Mouse (Mus musculus) left cerebral cortex, postnatal 10 days (tissue): Measurements from ENCODE around the gene Josd2. TPM values are rescaled to one million over a fixed set of nuclear protein-coding genes. Genes with fewer than 3 reads are reported as not detected.

Source experiments
- DNase-seq, 2 experiments: peaks; one replicate each; pipeline ENCODE4 v3.0.0; 2021 to 2022; ENCODE audit warnings: low spot score in 2 of 2, mixed read lengths in 1 of 2; ENCODE audit errors: extremely low spot score in 1 of 2
- intact Hi-C: fragments of 180-260 bp; cut with DNase I; formaldehyde crosslinking; loops from one replicate; pipeline ENCODE4 v1.15.1; 2025
- total RNA-seq, 2 experiments: library from RNA; stranded (reverse); gene quantifications; 2 replicates each; pipeline ENCODE4 v1.2.3; 2021

Gene Josd2
- total RNA-seq, 2 experiments from 2014 or later: 36.3 to 37.4 TPM

DNA sequence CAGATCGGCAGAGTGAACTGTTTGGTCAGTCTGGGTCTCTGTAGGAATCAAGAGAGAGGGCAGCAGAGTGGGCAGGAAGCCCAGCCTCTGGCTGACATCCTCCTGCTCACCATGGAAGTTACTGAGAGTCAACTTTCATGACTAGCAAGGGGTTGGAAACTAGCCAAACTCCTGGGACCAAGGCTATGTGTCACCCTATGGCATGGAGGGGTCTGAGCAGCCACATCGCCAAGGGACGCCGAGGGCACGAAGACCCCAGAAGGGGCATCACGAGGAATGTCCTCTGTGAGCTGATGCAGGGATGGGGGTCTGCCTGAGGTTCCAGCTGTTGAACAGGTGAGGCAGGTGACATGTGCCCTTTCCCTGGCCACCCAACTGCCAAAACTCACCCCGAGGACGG lies 20.8 kb downstream of the Josd2 start:
- DNase-seq: peak in 1 of 2 experiments; percentile 45
- intact Hi-C loops: loop anchor here (5.0 kb wide), 1 partner anchor 121 kb away; no protein-coding TSS in a partner anchor

GRCm38 (mm10) chr7:44490281-44490680 lies 22.5 kb downstream of the Josd2 start:
- intact Hi-C loops: no loop called here
- peak in 1 of 2 experiments; percentile 31 for DNase-seq

GRCm38 (mm10) chr7:44491391-44491790 lies 23.6 kb downstream of the Josd2 start:
- DNase-seq: peak in 1 of 2 experiments; percentile 22
- intact Hi-C loops: no loop called here

DNA sequence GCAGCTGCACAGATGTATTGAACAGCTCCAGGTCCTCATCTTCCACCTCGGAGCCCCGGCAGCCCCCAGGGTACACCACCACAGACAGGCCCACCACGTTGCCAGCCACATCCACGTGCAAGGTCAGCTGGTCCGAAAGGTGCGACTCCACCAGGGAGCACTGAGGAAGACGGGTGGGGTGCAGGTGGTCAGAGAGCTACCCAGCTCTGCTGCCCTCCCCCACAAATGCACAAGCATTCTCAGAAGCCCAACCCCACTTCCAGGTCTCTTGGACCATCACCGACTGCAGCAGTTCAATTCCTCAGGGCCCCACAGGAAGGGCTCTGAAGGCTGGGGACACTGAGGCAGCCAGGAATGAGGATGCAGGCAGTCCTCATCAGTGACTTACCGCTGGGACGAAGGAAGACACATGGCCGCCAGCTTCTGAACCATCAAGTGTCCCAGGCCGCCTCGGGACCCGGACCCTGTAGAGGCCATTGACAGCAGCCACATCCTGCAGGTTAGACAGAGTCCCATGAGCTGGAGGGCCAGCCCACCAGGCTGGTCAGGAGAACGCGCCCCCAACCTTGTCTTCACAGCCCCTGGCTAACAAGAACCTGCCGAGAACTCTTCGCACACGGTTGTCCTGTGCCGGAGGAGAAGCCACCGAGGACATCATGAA lies 24.5 kb downstream of the Josd2 start:
- intact Hi-C loops: no loop called here

GRCm38 (mm10) chr7:44494681-44495080 lies 26.9 kb downstream of the Josd2 start:
- intact Hi-C loops: loop anchor here (5.0 kb wide), 1 partner anchor 58 kb away; the partner anchor contains the start of gene Nr1h2
- no peak for DNase-seq

More for the DNA sequence above, 24.5 kb downstream of the Josd2 start:
- DNase-seq: peak in 1 of 2 experiments; percentile 26

GRCm38 (mm10) chr7:44495086-44495485 lies 27.3 kb downstream of the Josd2 start:
- intact Hi-C loops: loop anchor here (5.0 kb wide), 1 partner anchor 57 kb away; the partner anchor contains the start of gene Nr1h2
- DNase-seq: no peak

DNA sequence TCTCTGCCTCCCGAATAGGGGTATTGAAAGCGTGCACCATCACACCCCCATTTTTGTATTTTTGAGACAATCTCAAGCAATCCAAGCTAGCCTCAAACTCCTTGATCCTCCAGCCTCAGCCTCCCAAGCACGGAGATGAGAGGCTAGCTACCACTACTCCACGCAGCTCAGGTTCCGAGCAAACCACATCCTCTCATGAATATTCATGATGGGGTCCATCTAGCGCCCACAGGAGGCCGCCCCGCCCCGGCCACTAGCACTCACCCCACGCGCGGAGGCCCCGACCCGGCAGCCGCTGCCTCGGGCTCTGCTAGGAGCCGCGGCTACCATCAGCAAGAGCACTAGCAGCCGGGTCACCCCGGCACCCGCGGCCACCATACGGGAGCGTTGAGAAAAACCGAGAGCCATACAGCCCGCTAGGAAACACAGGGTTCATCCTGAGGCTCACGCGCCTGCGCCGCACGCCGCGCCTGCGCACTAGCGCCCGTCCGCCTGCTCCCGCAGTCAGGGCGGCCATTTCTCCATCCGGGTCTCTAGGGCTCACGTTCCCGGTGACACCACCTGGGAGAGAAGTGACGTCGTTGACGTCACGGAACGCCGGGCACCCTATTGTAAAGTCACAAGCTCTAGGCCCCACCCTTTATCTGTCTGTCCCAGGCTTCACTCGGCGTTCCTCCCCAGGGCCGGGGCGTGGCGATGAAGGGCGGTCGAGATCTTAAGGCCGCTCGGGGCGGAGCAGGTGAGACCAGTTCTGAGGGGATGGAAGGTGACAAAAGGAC lies 28.4 kb downstream of the Josd2 start, which contains the start of the genes Emc10 and Fam71e1:
Gene Emc10 (minus strand): TSS at position 538 of the 779 bp plus-strand sequence.
Gene Fam71e1 (plus strand): TSS at position 590 of the 779 bp plus-strand sequence.
- peak; percentile 98 for DNase-seq
- intact Hi-C loops: loop anchor here (5.0 kb wide), 1 partner anchor 56 kb away; the partner anchor contains the start of gene Nr1h2

DNA sequence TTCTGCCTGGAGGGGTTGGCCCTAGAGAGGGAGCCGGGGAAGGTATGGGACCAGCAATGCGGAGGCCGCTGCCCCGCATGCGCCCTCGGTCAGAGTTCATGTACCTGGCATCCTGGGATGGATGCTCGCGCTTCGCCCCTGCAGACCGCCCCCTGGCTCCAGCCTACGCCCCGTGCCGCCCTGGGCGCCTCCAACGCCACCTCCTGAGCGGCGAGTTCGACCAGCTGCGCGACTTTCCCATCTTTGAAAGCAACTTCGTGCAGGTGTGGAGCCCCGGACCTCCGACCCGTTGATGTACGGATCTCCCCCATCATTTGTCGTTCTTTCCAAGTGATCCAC lies 29.0 kb downstream of the Josd2 start:
- no peak for DNase-seq
- intact Hi-C loops: loop anchor here (5.0 kb wide), 1 partner anchor 56 kb away; the partner anchor contains the start of gene Nr1h2

- intact Hi-C loops: loop anchor here (5.0 kb wide), 1 partner anchor 55 kb away; the partner anchor contains the start of gene Nr1h2
- no peak for DNase-seq
Measured at GRCm38 (mm10) chr7:44497361-44498055, 29.7 kb downstream of the Josd2 start.

DNA sequence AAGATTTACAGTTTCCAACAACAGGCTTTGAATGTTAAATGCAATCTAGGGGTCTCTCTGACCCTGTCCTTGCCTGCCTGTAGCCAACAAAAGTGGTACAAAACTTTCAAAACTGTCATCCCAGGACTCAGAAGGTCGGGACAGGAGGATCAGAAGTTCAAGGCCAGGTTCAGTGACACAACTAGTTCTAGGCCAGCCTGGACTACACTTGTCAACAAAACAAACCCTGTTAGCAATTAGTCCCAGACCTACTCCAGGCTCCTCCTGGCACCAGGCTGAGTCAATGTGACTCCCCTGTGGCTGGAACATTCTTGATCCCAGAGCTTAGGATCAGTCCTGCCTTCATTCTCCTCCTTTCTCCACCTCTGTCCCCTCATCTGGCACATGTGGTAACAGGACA lies 31.1 kb downstream of the Josd2 start:
- no peak for DNase-seq
- intact Hi-C loops: loop anchor here (5.0 kb wide), 1 partner anchor 53 kb away; the partner anchor contains the start of gene Nr1h2

DNA sequence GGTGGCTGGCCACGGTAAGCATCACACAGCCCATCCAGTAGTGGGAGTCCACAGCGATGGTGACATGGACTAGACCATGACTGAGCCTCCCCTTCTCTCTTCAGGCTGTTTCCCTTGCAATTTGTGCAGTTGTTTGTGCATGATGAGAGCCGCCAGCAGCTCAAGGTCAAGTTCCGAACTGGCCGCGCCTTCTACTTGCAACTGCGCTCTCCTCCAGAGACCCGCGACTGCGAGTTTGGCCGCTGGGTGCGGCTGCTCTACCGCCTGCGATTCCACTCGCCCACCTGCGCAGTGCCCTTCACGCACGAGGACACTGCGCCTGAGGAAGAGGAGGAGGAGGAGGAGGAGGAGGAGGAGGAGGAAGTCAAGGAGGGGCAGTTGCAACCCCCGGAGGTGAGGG lies 32.3 kb downstream of the Josd2 start:
- intact Hi-C loops: loop anchor here (5.0 kb wide), 1 partner anchor 152 kb away; no protein-coding TSS in a partner anchor
- no peak for DNase-seq

- intact Hi-C loops: loop anchor here (5.0 kb wide), 1 partner anchor 151 kb away; no protein-coding TSS in a partner anchor
- DNase-seq: peak in 1 of 2 experiments; percentile 80
Measured at GRCm38 (mm10) chr7:44501563-44502115, 33.9 kb downstream of the Josd2 start.

DNA sequence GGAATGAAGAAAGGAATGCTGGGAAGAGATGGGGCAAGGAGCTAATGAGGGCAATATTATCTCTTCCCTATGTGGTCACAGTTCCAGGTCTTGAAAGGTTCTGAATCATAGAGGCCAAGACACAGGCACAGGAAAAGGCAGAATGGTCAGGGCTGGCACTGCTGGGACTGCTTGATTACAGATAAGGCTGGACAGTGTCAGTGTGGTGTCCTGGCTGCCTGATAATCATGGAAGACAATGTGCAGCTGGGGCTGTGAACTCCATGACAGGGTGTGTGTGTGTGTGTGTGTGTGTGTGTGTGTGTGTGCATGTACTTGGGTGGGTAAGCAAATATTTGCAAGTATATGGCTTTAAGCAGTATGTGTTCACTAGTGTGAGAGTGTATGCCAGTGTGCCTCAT lies 39.7 kb downstream of the Josd2 start:
- DNase-seq: no peak
- intact Hi-C loops: no loop called here

- DNase-seq: no peak
- intact Hi-C loops: no loop called here
Measured at GRCm38 (mm10) chr7:44519240-44519913, 51.6 kb downstream of the Josd2 start.

DNA sequence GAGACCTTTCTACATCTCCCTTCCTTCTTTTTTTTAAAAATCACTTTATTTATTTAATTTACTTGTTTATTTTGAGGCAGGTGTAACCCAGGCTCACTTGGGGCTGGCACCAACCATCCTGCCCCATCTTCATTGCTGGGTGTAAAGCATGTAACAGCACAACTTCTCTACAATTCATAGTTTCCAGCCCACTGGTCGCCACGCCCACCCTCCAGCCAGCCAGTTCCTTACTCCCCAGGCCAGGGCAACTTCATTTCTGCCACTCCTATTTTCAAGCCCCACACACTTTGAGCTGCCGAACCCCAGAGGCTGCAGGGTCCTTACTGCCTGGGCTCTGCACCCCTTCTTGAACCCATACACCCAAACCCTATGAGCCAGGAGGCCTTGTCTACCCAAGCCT lies 53.2 kb downstream of the Josd2 start:
- intact Hi-C loops: loop anchor here (5.0 to 10.0 kb wide), 2 partner anchors 41 to 124 kb away; no protein-coding TSS in a partner anchor

More for the DNA sequence above, 53.2 kb downstream of the Josd2 start:
- DNase-seq: peak in 1 of 2 experiments; percentile 18
